Mouse (Mus musculus): ENCODE results near the gene Gm5965. TPM values are rescaled to one million over a fixed set of nuclear protein-coding genes. Genes with fewer than 3 reads are reported as not detected.

Gene Gm5965
- polyA plus RNA-seq, 1 experiment from 2014 or later, result not detected

- Histone ChIP-seq H3K27me3 (replicated peaks; ENCODE audit: control insufficient read depth, insufficient read depth, low read length) (no peaks in the 10 kb centered on the region), H3K9me3 (ENCODE audit: control insufficient read depth, low read length) (no peaks in the 10 kb centered on the region), H3K4me1 (ENCODE audit: control insufficient read depth, insufficient read depth, low read length) (no peaks in the 10 kb centered on the region), H3K4me2 (ENCODE audit: low read depth, low read length) (no peak within 1 kb of the TSS), H3K27ac (replicated peaks; ENCODE audit: low read depth, low read length) (no peak within 1 kb of the TSS), H3K36me3 (ENCODE audit: control insufficient read depth, insufficient read depth, low read length) (no peaks in the 10 kb centered on the region), H3K4me3 (ENCODE audit: low read depth, low read length) (no peak within 1 kb of the TSS), H3K9ac (ENCODE audit: low read depth, low read length) (no peak within 1 kb of the TSS)
- 72% methylated on average over 2 of the region's 2 CpGs for WGBS
- DNase-seq (ENCODE audit: low spot score) (no peak), ATAC-seq (ENCODE audit: low read depth) (no peak)
Measured at GRCm38 (mm10) chr16:88811827-88812226, 34.1 kb downstream of the Gm5965 start, which contains the start of gene Gm20741. TSS of gene Gm20741 (minus strand) at chr16:88812220.

GRCm38 (mm10) chr16:88820066-88820465 is 42.4 kb downstream of the Gm5965 start, which contains the start of gene Krtap15:
TSS of gene Krtap15 (plus strand) at chr16:88820215.
- Histone ChIP-seq H3K27ac (replicated peaks; ENCODE audit: low read depth, low read length) (no peak within 1 kb of the TSS), H3K9ac (ENCODE audit: low read depth, low read length) (no peak within 1 kb of the TSS), H3K4me1 (ENCODE audit: control insufficient read depth, insufficient read depth, low read length) (no peaks in the 10 kb centered on the region), H3K4me2 (ENCODE audit: low read depth, low read length) (no peak within 1 kb of the TSS), H3K27me3 (replicated peaks; ENCODE audit: control insufficient read depth, insufficient read depth, low read length) (no peaks in the 10 kb centered on the region), H3K4me3 (ENCODE audit: low read depth, low read length) (no peak within 1 kb of the TSS), H3K9me3 (ENCODE audit: control insufficient read depth, low read length) (no peaks in the 10 kb centered on the region), H3K36me3 (ENCODE audit: control insufficient read depth, insufficient read depth, low read length) (no peaks in the 10 kb centered on the region)
- WGBS, result 69% methylated on average over 3 of the region's 3 CpGs
- ATAC-seq (ENCODE audit: low read depth), result peak; percentile 44; the same call in 1 of the 2 replicates
- no peak for DNase-seq (ENCODE audit: low spot score)

GRCm38 (mm10) chr16:88823736-88824135 is 46.0 kb downstream of the Gm5965 start:
- H3K4me1 ChIP-seq (ENCODE audit: control insufficient read depth, insufficient read depth, low read length), result no peaks in the 10 kb centered on the region
- no peaks in the 10 kb centered on the region for H3K27me3 ChIP-seq (replicated peaks; ENCODE audit: control insufficient read depth, insufficient read depth, low read length)
- no peak overlapping the region for H3K27ac ChIP-seq (replicated peaks; ENCODE audit: low read depth, low read length)
- 78% methylated on average over 3 of the region's 3 CpGs for WGBS
- H3K4me2 ChIP-seq (ENCODE audit: low read depth, low read length), result no peak overlapping the region
- H3K36me3 ChIP-seq (ENCODE audit: control insufficient read depth, insufficient read depth, low read length), result no peaks in the 10 kb centered on the region
- no peaks in the 10 kb centered on the region for H3K9me3 ChIP-seq (ENCODE audit: control insufficient read depth, low read length)
- DNase-seq (ENCODE audit: low spot score), result peak; percentile 15
- no peak overlapping the region for H3K4me3 ChIP-seq (ENCODE audit: low read depth, low read length)
- no peak overlapping the region for H3K9ac ChIP-seq (ENCODE audit: low read depth, low read length)
- ATAC-seq (ENCODE audit: low read depth), result no peak

DNA sequence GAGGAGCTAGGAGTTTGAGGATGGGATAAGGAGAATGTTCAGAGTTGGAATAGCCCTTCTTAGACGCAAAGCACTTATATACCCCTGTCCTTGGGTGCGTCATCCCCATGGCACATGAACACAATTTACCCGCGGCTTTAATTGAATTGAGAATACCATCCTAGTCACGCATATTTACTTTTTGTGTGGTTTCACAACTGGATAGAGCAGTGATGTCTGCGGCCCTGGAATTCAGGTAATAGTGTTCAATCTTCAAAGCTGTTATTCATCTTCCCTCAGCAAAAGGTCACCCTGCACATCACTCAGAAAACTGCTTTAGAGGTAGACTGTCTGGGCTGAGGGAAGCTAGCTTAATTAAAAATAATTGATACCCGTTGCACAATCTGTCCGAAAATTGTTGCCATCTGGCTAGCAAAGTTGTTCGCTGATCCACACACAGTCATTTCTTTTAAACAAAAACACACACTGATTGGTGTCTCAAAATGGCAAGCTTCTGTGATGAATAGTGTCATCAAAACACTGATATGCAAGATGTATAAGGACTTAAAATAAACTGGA is 48.5 kb downstream of the Gm5965 start, which contains the start of gene Krtap14:
TSS of gene Krtap14 (minus strand) at position 51 of the 558 bp plus-strand sequence.
- Histone ChIP-seq H3K27me3 (replicated peaks; ENCODE audit: control insufficient read depth, insufficient read depth, low read length) (no peaks in the 10 kb centered on the region), H3K27ac (replicated peaks; ENCODE audit: low read depth, low read length) (no peak within 1 kb of the TSS), H3K36me3 (ENCODE audit: control insufficient read depth, insufficient read depth, low read length) (no peaks in the 10 kb centered on the region), H3K9ac (ENCODE audit: low read depth, low read length) (no peak within 1 kb of the TSS), H3K4me1 (ENCODE audit: control insufficient read depth, insufficient read depth, low read length) (no peaks in the 10 kb centered on the region), H3K4me3 (ENCODE audit: low read depth, low read length) (no peak within 1 kb of the TSS), H3K4me2 (ENCODE audit: low read depth, low read length) (no peak within 1 kb of the TSS), H3K9me3 (ENCODE audit: control insufficient read depth, low read length) (no peaks in the 10 kb centered on the region)
- ATAC-seq (ENCODE audit: low read depth) (no peak), DNase-seq (ENCODE audit: low spot score) (no peak)
- WGBS, result 40% methylated on average over 9 of the region's 9 CpGs

- WGBS, result 32% methylated on average over 3 of the region's 3 CpGs
- Histone ChIP-seq H3K9me3 (ENCODE audit: control insufficient read depth, low read length) (no peaks in the 10 kb centered on the region), H3K36me3 (ENCODE audit: control insufficient read depth, insufficient read depth, low read length) (no peaks in the 10 kb centered on the region), H3K9ac (ENCODE audit: low read depth, low read length) (no peak overlapping the region), H3K4me2 (ENCODE audit: low read depth, low read length) (no peak overlapping the region), H3K27me3 (replicated peaks; ENCODE audit: control insufficient read depth, insufficient read depth, low read length) (no peaks in the 10 kb centered on the region), H3K27ac (replicated peaks; ENCODE audit: low read depth, low read length) (no peak overlapping the region), H3K4me1 (ENCODE audit: control insufficient read depth, insufficient read depth, low read length) (no peaks in the 10 kb centered on the region), H3K4me3 (ENCODE audit: low read depth, low read length) (no peak overlapping the region)
- ATAC-seq (ENCODE audit: low read depth) (no peak), DNase-seq (ENCODE audit: low spot score) (no peak)
Measured at GRCm38 (mm10) chr16:88826978-88827377, 49.3 kb downstream of the Gm5965 start.

Other genes with a start within 250 kb of the Gm5965 start
- 7.8 TPM in 2 replicates for gene Cldn8, start 214.7 kb upstream of the Gm5965 start, polyA plus RNA-seq (2014; fragmentation: Nextera tagmentation; extraction: Ambion mirVana)
- gene Krtap24-1, start 165.6 kb upstream of the Gm5965 start, polyA plus RNA-seq (2014; fragmentation: Nextera tagmentation; extraction: Ambion mirVana), result 0.11 TPM in 1 of 2 replicates, not detected in the other
- gene 2310079G19Rik, start 150.2 kb upstream of the Gm5965 start, polyA plus RNA-seq (2014; fragmentation: Nextera tagmentation; extraction: Ambion mirVana), result not detected in 2 replicates
- gene Krtap26-1, start 130.1 kb upstream of the Gm5965 start, polyA plus RNA-seq (2014; fragmentation: Nextera tagmentation; extraction: Ambion mirVana), result 0.42 TPM in 1 of 2 replicates, not detected in the other
- gene Krtap27-1, start 106.2 kb upstream of the Gm5965 start, polyA plus RNA-seq (2014; fragmentation: Nextera tagmentation; extraction: Ambion mirVana), result not detected in 2 replicates
- gene 2310061N02Rik, start 69.9 kb upstream of the Gm5965 start, polyA plus RNA-seq (2014; fragmentation: Nextera tagmentation; extraction: Ambion mirVana), result not detected in 2 replicates
- gene Krtap13-1, start 49.0 kb upstream of the Gm5965 start, polyA plus RNA-seq (2014; fragmentation: Nextera tagmentation; extraction: Ambion mirVana), result not detected in 2 replicates
- gene Krtap13, start 26.3 kb upstream of the Gm5965 start, polyA plus RNA-seq (2014; fragmentation: Nextera tagmentation; extraction: Ambion mirVana), result 0.51 TPM in 1 of 2 replicates, not detected in the other
- gene 2310034C09Rik, start 19.0 kb upstream of the Gm5965 start, polyA plus RNA-seq (2014; fragmentation: Nextera tagmentation; extraction: Ambion mirVana), result 1.8 TPM in 1 of 2 replicates, not detected in the other
- gene 2310057N15Rik, start 3.7 kb upstream of the Gm5965 start, polyA plus RNA-seq (2014; fragmentation: Nextera tagmentation; extraction: Ambion mirVana), result not detected in 2 replicates
- gene Gm20741, start 34.3 kb downstream of the Gm5965 start, polyA plus RNA-seq (2014; fragmentation: Nextera tagmentation; extraction: Ambion mirVana), result not detected in 2 replicates
- gene Krtap15, start 42.3 kb downstream of the Gm5965 start, polyA plus RNA-seq (2014; fragmentation: Nextera tagmentation; extraction: Ambion mirVana), result not detected in 2 replicates
- gene Krtap14, start 48.2 kb downstream of the Gm5965 start, polyA plus RNA-seq (2014; fragmentation: Nextera tagmentation; extraction: Ambion mirVana), result not detected in 2 replicates
- not detected in 2 replicates for gene Krtap19-1, start 91.5 kb downstream of the Gm5965 start, polyA plus RNA-seq (2014; fragmentation: Nextera tagmentation; extraction: Ambion mirVana)
- not detected in 2 replicates for gene Krtap19-2, start 96.4 kb downstream of the Gm5965 start, polyA plus RNA-seq (2014; fragmentation: Nextera tagmentation; extraction: Ambion mirVana)
- gene Krtap19-3, start 100.1 kb downstream of the Gm5965 start, polyA plus RNA-seq (2014; fragmentation: Nextera tagmentation; extraction: Ambion mirVana), result not detected in 2 replicates
- not detected in 2 replicates for gene Krtap19-4, start 107.2 kb downstream of the Gm5965 start, polyA plus RNA-seq (2014; fragmentation: Nextera tagmentation; extraction: Ambion mirVana)
- gene Krtap19-5, start 118.6 kb downstream of the Gm5965 start, polyA plus RNA-seq (2014; fragmentation: Nextera tagmentation; extraction: Ambion mirVana), result not detected in 2 replicates
- gene Krtap19-9b, start 154.4 kb downstream of the Gm5965 start, polyA plus RNA-seq (2014; fragmentation: Nextera tagmentation; extraction: Ambion mirVana), result not detected in 2 replicates
- gene Krtap16-3, start 185.0 kb downstream of the Gm5965 start, polyA plus RNA-seq (2014; fragmentation: Nextera tagmentation; extraction: Ambion mirVana), result not detected in 2 replicates
- not detected in 2 replicates for gene Krtap22-2, start 232.9 kb downstream of the Gm5965 start, polyA plus RNA-seq (2014; fragmentation: Nextera tagmentation; extraction: Ambion mirVana)
- gene Gm10229, start 237.4 kb downstream of the Gm5965 start, polyA plus RNA-seq (2014; fragmentation: Nextera tagmentation; extraction: Ambion mirVana), result 0.33 TPM in 1 of 2 replicates, not detected in the other

All from embryonic facial prominence, embryonic 14.5 days (tissue).